Mouse (Mus musculus): ENCODE results near the gene Rps21. TPM values are rescaled to one million over a fixed set of nuclear protein-coding genes. Genes with fewer than 3 reads are reported as not detected.

Gene Rps21
- total RNA-seq, 2 experiments from 2014 or later = 460 to 507 TPM

Small RNA genes within 50 kb of the gene (microRNA-seq; reads per million reads assigned to microRNA genes)
- 0 reads per million in 2 experiments for gene Mir3091

Other genes starting within 250 kb of the Rps21 start
- gene Lsm14b, start 232.4 kb upstream of the Rps21 start, total RNA-seq (2021) = 10 to 100 TPM; 57.3 to 61.8 TPM
- 100 to 1,000 TPM; 167 to 177 TPM for gene Psma7, start 214.9 kb upstream of the Rps21 start, total RNA-seq (2021)
- gene Ss18l1, start 214.9 kb upstream of the Rps21 start, total RNA-seq (2021) = 1 to 10 TPM; 2.9 to 3.3 TPM
- gene Mtg2, start 186.8 kb upstream of the Rps21 start, total RNA-seq (2021) = 10 to 100 TPM; 18.7 to 19.7 TPM
- gene Hrh3, start 152.9 kb upstream of the Rps21 start, total RNA-seq (2021) = not detected
- gene Osbpl2, start 138.1 kb upstream of the Rps21 start, total RNA-seq (2021) = 10 to 100 TPM; 33.4 to 35.7 TPM
- 10 to 100 TPM; 87.1 to 95.9 TPM for gene Adrm1, start 85.9 kb upstream of the Rps21 start, total RNA-seq (2021)
- gene Lama5, start 31.5 kb upstream of the Rps21 start, total RNA-seq (2021) = 10 to 100 TPM; 43.1 to 63.7 TPM
- gene Cables2, start 16.1 kb downstream of the Rps21 start, total RNA-seq (2021) = 10 to 100 TPM; 14.3 to 14.6 TPM
- not detected for gene Rbbp8nl, start 32.5 kb downstream of the Rps21 start, total RNA-seq (2021)
- 1 to 10 TPM; 1.0 to 1.2 TPM for gene Gata5, start 77.3 kb downstream of the Rps21 start, total RNA-seq (2021)
- gene Slco4a1, start 198.9 kb downstream of the Rps21 start, total RNA-seq (2021) = under 1 TPM; 0.12 to 0.41 TPM
- not detected for gene Ntsr1, start 242.6 kb downstream of the Rps21 start, total RNA-seq (2021)